Mouse (Mus musculus): ENCODE measurements around the gene Pim2. TPM values are rescaled to one million over a fixed set of nuclear protein-coding genes. Genes with fewer than 3 reads are reported as not detected.

The Pim2 gene
- 10 to 100 TPM; 25.4 to 27.2 TPM for total RNA-seq (2021)

DNA sequence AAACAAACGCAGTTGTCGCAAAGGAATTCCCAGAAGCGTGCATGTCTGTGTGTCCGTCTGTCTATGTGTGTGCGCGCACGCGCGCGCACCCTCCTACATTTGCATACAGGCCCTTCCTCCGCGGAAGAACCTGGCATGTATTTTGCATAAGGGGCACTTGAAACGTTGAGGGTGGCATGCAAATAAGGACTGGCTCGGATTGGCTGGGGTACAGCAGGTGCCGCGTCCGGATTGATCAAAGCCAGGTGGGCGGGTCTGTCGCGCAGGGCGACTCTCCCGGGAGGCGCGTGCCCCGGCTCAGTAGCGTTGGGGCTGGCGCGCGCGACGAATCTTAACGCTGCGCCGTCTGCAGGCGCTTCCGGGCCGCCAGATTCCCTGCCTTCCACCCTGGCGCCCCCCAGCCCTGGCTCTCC is at the start of gene Pim2:
Pim2 (plus strand) TSS at position 256 of the 413 bp plus-strand sequence.
- intact Hi-C loops (cut with DNase I): no loop called here
- DNase-seq: peak; percentile 84

DNA sequence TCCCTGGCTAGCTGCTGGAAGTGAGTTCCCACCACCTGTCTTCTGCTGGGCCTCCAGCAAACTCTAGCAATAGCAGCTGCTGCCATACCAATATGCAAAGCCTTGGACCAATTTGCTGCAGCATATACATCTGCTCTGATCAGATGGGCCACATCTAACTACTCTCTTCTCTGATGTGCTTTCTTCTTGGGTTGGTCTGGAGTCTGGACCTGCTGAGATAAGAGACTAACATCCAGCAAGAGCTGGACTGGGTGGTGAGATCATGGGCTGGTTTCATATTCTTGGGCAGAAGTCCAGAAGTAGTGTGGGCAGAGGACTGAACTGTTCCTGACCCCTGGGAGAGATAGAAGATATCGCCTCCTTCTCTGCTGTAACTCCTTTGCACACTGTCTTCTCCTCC is 40.9 kb upstream of the Pim2 start:
- intact Hi-C loops (cut with DNase I): no loop called here
- DNase-seq: no peak

DNA sequence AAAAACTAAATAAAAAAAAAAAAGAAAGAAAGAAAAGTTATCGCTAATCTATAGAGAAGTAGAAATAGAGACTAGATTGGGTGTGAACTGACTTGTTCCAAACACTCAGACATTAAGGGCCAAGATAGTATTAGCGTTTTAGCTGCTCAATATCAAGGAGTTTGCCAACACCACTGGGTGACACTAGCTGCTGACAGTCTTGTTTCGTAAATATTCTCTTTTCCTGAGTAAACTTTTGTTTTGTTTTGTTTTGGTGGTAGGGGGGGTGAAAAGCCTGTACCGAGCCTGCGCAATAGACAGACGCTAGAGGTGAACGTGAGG is 37.3 kb upstream of the Pim2 start:
- DNase-seq: no peak
- intact Hi-C loops (cut with DNase I): no loop called here

DNA sequence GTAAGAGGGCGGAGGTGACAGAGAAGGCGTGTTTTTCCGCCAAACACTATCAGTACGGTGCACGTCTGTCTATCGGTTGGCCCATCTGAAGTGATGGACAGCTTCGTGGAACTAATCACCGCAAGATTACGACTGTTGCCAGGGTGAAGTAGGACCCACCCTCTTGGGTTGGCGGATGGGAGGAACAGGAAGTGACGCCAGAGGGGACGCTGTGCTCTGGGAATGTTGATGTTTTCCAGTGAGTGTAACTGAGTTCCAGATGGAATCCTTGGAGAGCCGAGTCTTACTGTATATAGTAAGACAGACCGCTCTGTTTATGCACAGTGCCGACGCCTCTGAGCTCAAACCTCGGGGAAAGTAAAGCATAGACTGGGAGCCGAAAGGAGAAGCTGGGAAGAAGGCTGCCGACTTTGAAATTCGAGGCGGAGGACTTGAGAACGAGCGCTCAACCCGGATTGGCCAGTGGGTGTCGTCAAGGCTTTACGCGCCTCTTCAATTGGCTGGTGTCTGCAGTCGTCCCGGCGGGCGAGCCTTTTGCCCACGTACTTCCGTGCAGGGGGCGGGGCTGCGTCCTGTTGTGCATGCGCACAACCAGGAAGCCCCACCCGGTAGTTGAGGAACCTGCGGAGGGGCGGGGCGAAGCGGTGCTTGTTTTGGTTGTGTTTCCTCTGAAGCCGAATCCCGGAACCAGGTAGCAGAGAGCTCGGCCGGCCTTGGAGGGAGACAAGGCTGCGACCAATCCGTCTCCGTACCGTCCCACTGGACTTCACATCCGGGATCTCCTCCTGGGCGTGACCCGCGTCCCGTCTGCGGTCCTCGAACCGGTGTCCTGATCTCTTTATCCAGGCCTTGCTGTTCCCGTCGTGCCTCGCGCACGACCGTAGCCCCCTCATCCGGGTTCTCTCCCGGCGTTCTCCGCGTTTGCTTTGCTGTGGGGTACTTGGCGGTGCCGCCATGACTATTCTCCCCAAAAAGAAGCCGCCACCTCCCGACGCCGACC is 36.6 kb upstream of the Pim2 start, which contains the start of gene Otud5:
Otud5 (plus strand) TSS at position 202 of the 1,000 bp plus-strand sequence.
- intact Hi-C loops (cut with DNase I): no loop called here
- peak; percentile 96 for DNase-seq

DNA sequence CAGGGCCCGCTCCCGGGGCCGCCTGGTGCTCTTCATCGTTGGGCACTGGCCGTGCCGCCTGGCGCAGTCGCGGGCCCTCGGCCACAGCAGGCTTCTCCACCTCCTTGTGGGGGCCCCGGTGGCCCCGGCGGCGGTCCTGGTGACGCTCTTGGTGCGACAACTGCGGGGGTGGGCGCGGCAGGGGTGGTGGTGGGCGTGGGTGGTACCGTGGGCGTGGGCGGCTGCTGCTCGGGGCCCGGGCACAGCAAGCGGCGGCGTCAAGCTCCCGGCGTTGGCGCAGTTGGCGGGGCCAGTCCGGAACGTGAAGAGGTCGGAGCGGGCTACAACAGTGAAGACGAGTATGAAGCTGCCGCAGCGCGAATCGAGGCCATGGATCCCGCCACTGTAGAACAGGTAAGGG is 35.7 kb upstream of the Pim2 start:
- intact Hi-C loops (cut with DNase I): no loop called here
- DNase-seq: peak; percentile 10

DNA sequence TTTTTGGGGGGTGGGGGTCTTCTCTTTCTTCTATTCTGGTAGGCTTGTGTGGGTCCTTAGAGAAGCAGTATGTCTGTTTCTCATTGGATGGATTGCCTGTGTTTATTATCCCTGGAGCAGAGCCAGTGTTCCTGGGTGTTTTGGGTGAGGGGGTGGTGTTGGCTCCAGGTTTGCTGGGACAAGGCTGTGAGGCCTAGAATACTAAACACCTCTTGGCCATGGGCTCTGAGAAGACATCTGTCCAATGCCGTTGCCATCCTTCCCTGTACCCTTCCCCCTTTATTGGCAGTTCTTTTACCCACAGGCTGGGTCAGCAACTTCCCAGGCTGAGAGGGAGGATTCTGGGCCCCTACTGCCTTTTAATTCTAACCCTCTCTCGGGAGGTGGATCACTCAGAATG is 30.2 kb upstream of the Pim2 start:
- intact Hi-C loops (cut with DNase I): no loop called here
- DNase-seq: peak; percentile 25

DNA sequence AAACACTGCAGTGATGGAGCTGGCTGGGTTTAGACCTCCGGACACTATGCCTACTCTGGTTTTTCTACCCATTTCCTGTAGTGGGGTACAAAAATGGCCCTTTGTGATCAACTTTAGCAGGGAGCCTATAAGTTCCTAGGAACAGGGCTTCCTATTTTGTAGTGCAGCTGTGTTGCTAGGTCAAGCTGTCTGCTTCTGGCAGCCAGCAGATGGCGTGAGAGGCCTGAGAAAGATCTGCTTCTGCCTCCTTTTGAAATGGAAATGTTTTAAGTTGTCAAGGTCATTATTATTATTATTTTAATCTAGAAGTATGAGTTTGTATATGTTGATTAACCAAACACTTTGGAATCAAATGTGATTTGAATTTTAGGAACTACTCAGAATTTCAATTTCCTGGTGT is 23.5 kb upstream of the Pim2 start:
- peak; percentile 21 for DNase-seq
- intact Hi-C loops (cut with DNase I): no loop called here

DNA sequence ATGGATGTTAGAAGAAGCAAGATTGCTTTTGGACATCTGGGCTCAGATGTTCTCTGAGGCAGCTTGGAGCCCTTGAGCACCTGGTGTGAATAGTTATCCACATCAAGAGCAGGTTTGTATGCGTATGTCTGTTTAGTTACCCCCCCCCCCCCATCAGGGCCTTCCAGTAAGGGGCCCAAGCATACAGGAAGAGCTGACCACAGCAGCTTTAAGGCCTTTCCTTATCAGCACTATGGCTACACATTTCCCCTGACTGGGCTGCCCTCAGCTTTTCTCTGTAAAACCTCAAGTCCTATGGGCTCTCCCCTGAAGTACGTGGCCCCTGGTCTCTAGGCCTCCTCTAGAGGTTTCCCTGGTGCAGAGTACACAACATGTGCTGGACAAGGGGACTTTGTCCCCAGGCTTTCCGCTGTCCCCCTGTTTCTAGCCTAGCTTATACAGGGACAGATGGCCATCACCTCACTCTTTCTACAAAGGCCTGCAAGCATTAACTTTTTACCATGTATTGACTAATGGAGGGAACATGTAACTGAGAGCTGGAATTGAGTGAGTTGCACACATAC is 18.8 kb upstream of the Pim2 start:
- intact Hi-C loops (cut with DNase I): no loop called here
- DNase-seq: no peak

DNA sequence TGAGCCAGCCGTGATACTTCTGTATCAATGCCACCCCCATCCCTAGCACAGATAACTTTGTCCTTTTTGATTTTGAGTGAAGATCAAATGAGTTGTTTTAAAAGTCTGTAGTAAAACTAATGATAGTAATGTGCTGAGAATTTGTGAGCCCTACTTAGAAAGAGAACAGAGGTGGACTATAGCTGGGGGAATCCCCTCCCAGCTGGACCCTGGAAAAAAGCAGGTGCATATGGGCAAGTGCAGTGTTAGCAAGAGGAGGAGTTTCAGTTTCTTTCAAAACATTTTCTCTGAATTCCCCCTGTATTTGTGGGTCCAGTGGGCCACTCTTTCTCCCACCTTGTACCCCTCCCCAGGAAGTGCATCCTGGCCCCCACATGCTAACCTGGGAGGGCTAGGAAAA is 14.9 kb upstream of the Pim2 start:
- DNase-seq: no peak
- intact Hi-C loops (cut with DNase I): no loop called here

DNA sequence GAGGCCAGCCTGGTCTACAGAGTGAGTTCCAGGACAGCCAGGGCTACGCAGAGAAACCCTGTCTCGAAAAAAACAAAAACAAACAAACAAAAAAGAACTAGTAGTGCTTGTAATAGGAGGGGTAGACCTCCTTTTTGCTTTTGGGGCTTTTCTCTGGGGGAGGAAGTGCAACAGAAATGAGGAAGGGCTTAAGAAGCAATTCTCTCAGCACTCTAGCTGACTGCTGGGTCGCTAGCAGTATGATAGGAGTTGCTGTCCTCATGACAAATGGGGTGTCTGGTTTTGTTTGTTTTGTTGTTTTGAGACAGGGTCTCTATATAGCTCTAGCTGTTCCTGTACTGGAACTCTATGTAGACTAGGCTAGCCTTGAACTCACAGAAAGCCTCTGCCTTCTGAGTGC is 13.5 kb upstream of the Pim2 start:
- intact Hi-C loops (cut with DNase I): no loop called here
- DNase-seq: no peak

DNA sequence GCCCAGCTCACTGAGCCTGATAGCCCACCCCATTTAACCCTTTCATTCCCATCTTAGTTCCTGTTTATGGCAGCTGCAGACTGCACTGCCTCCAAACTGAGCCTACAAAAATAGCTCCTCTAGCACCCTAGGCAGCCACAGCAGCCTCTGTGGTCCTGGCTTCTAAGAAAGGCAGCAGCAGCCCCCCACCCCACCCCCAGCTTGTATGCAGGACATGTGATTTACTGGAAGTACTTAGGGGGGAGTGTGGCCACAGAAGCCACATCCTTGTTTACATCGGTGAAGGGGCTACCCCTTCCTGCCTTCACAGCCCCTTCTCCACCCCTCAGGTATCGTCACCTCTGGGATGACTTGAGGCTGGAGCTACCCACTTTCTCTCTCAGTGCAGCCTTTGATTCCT is 12.7 kb upstream of the Pim2 start:
- no peak for DNase-seq
- intact Hi-C loops (cut with DNase I): no loop called here

DNA sequence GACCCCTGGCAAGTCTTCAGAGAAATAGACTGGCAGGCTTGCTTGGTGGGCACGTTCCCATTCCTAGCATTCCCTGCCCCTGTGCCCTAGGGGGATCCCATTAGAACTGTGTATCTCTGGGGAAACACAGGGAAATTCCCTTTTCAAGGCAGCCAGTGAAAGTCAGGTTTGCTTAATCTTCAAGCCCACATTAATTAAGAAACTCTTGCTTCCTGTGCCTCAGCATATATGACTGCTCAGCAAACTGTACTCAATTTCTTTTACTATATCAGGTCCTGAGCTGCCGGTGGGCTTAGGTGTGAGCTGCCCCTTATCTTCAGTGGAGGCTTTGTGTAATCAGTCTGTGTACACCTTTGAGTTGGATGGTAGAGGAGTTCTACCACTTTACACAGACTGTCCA is 12.3 kb upstream of the Pim2 start:
- no peak for DNase-seq
- intact Hi-C loops (cut with DNase I): no loop called here

DNA sequence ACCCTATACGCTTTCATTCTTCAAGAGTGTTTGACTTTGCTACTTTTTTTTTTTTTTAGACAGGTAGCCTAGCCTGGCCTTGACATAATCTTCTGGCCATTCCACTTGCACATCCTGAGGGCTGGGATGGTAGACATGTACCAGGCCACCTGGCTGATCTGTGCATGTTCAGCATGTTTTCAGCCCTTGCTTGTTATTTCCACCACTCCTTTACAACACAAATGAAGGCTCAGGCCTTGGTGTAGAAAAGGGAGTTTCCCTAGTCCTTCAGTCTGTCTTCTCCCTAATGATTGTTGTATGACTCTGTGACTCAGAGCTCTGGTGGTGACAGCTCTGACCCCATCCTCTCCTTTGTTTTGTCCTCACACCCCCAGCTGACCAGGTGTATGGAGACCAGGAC is 10.9 kb upstream of the Pim2 start:
- no peak for DNase-seq
- intact Hi-C loops (cut with DNase I): no loop called here

DNA sequence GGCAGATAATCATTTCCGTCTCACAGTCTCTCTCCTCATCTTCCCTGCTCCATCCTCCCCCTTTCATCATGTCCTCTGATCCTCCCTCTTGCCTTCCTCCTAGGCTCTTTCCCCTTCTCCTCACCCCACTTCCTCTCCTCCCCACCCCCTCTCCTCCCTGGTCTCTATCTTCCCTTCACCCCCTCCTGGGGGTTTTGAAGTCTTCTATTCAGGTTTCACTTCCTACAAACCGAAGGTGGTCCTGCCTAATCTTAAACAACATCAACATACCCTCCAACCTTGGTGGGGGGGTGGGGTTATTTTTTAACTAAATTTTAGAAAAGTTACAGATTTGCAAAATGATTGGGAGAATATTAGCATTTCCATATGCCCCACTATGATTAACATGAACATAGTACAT is 9.6 kb upstream of the Pim2 start:
- no peak for DNase-seq
- intact Hi-C loops (cut with DNase I): no loop called here

DNA sequence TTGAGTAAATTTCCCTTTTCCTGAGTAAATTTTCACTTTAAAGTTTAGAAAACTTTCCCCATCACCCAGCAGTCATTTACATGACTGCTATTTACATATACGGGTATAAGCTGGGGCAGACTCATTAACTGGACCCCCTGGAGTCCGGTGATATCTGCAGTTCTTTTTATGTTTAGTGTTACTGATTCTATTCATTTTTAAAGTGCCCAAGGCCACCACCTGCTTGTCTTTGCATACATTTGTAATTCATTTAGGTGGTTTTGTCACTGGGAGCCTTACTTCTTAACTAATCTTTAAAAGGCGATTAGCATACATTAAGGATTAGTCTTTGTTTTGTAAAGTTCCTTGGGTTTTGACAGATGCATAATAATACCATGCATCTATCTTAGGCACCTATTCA is 8.2 kb upstream of the Pim2 start:
- intact Hi-C loops (cut with DNase I): no loop called here
- DNase-seq: no peak

DNA sequence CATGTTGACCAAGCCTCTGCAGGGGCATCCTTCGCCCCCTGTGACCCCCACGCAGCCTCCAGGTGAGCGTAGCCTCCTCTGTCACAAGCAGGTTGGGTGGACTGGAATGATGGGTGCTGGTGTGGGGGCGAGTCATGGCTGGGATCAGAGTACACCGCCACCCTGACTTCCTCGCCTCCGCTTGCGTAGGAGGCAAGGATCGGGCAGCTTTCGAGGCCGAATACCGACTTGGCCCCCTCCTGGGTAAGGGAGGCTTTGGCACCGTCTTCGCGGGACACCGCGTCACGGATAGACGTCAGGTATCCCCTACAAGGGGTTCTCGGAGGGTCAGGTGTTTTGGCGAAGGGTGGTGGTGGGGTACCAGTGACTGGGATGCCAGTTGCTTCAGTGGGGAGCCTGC is 433 bp downstream of the Pim2 start:
- peak; percentile 16 for DNase-seq
- intact Hi-C loops (cut with DNase I): no loop called here

DNA sequence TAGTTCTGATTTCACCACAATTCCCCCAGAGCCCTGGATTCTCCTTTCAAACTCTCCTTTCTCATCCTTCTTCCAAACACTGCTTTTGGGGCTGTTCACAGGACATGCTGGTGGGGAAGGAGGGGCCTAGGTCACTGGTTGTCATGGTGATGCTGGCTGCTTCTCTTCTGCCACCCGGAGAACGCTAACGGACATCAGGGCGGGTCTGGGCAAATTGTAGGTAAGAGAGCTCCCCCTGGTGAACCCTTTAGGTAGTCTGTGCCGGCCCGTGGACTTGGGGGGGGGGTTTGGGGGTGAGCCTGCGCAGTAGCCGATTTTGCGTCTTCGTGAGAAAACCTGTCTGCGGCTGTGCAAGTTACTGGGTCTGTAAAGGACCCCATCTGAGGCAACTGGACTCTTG is 1.8 kb downstream of the Pim2 start:
- peak; percentile 71 for DNase-seq
- intact Hi-C loops (cut with DNase I): no loop called here

DNA sequence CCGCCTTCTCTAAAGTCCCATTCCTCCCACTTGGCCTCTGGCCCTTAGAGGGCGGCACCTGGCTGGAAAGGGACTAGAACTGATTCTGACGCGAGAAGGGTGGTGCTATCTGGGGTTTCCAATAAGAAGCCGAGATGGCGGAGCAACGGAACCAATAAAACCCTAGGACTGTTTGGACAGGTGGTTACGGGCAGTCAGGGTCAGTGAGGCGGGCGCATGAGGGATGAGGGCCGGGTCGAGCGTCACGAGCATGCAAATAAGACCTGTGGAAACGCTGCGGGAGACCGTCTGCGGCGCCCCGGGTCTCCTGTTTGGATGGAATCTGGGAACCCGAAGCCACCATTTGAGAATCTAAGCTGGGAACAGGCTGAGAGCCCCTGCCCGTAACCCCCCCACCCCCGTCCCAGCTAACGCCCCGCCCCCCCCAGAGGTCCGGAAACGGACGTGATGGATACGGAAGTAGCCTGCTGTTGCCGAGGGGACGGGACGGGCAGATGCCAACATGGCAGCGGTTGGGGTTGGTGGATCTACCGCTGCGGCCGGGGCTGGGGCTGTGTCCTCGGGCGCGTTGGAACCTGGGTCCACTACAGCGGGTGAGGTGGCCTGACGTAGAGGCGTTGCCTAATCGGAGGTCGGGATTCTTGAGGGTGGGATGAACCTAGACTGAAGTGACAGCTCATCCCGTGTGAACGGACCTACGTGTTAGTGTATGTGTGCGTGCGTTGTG is 5.9 kb downstream of the Pim2 start, which contains the start of gene Slc35a2:
Slc35a2 (plus strand) TSS at position 188 of the 727 bp plus-strand sequence.
- peak; percentile 83 for DNase-seq
- intact Hi-C loops (cut with DNase I): no loop called here

DNA sequence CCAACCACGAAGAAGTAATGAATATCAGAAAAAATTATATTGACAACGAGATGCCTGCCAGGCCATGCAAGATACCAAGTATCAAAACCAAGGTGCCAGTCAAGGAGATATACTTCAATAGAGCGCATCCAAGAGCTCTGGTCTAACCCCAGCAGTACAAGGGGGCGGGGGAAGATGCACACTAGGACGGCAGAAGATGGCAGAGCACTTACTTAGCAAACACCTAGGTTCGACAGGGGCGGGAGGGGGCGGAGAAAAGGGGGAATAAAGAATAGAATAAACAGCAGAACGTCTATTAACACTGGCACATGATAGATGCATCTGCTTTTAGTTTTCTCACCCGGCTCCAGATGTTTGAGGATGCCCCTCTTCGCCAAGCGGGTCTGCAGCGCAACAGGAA is 20.1 kb downstream of the Pim2 start:
- intact Hi-C loops (cut with DNase I): no loop called here
- DNase-seq: no peak

DNA sequence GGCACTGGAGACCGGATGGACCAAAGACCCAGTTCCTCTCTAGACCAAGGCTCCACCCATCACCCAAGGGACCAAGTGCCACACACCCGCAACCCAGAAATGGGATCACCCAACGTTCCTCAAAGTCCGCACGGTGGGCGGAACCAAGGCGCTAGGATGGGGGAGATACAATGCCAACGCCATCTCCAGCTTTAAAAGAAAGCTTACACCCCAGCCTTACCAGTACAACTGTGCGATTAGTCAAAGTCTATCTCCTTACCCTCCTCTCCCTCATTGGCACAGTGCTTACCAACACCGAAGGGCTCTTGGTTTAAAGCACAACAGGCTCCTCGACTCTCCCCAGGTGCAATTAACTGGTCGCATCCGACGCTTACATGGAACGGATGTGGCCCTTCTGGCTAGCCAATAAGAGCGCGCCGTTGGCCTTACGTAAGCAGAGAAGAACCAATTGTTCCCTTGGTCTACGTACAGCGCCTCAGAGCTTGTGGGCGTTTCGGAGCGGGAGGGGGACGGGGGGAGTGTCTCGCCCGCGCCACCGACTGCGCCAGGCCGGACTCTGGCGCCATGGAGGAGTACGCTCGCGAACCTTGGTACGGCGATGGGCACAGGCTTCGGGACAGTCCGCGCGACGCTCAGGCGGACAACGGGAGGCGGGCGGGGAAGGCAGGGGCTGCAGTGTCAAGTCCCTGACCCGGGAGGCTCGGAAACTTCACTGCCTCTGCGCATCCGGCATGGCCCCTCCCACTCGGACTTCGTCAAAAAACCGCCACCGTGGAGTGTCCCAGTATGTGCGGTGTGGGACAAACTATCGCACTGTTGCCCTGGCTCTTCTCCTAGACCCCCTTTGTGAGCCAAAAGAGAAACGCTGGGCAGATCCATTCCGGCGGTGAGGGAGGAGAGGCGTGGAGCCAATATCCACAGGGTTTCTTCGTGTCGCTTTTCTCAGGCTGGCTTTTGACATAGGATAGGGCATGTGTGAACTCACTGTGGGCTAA is 21.1 kb downstream of the Pim2 start, which contains the start of the genes Pqbp1 and Timm17b:
Pqbp1 (minus strand) TSS at position 390 of the 995 bp plus-strand sequence.
Timm17b (plus strand) TSS at position 478 of the 995 bp plus-strand sequence.
- intact Hi-C loops (cut with DNase I): no loop called here
- peak; percentile 89 for DNase-seq

All from left cerebral cortex, postnatal 4 days (tissue).